Mouse (Mus musculus): ENCODE measurements around the gene Defa25. TPM values are rescaled to one million over a fixed set of nuclear protein-coding genes. Genes with fewer than 3 reads are reported as not detected.
"Not testable (repeated sequence)": the region's sequence is repeated elsewhere in the genome, so short reads cannot be mapped to it uniquely, and the experiment has no call there.

The Defa25 gene
- polyA plus RNA-seq (2016; fragmentation: Nextera tagmentation; extraction: Ambion mirVana), result not detected in 2 replicates

DNA sequence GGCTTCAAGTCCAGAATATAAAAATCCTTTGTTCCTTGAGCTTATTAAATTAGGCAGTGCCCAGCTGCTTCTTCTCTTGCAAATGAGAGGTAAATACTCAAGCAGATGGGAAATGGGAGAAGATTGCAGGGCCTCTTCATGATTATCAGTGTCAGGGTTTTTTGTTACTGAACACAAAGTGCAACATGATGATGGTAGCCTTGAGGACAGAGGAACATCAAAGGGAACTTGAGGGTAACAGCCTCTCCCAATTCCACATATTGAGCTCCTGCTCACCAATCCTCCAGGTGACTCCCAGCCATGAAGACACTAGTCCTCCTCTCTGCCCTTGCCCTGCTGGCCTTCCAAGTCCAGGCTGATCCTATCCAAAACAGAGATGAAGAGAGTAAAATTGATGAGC, at the start of gene Defa25:
Gene Defa25 (plus strand): TSS at position 301 of the 400 bp plus-strand sequence.
- not testable (repeated sequence) for H3K4me3 ChIP-seq; H3K4me1 ChIP-seq; H3K36me3 ChIP-seq; DNase-seq (ENCODE audit: low spot score); H3K27ac ChIP-seq; H3K9me3 ChIP-seq (replicated peaks); H3K27me3 ChIP-seq (ENCODE audit: low read depth, poor library complexity, severe bottlenecking)

DNA sequence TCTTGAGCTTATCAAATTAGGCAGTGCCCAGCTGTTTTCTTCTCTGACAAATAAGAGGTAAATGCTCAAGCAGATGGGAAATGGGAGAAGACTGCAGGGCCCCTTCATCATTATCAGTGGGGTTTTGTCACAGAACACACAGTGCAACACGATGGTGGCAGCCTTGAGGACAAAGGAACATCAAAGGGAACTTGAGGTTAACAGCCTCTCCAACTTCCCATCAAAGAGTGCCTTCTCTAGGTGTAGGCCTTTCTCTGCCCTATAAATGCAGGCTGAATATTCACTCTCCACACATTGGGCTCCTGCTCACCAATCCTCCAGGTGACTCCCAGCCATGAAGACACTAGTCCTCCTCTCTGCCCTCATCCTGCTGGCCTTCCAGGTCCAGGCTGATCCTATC, 29.5 kb upstream of the Defa25 start, which contains the start of gene Defa23:
Gene Defa23 (plus strand): TSS at position 301 of the 400 bp plus-strand sequence.
- H3K4me3 ChIP-seq; H3K27me3 ChIP-seq (ENCODE audit: low read depth, poor library complexity, severe bottlenecking); H3K9me3 ChIP-seq (replicated peaks); H3K4me1 ChIP-seq; DNase-seq (ENCODE audit: low spot score); H3K27ac ChIP-seq; H3K36me3 ChIP-seq: not testable (repeated sequence)
- no CpG with 5 or more reads among the region's 1 CpGs for WGBS

DNA sequence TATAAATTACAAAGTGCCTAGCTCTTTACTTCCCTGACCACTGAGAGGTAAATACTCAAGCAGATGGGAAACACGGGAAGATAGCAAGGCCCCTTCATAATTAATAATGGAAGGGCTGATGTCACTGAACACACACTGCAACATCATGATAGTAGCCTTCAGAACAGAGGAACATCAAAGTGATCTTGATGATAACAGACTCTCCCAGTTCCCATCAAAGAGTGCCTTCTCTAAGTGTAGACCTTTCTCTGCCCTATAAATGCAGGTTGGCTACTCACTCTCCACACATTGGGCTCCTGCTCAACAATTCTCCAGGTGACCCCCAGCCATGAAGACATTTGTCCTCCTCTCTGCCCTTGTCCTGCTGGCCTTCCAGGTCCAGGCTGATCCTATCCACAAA, 19.5 kb upstream of the Defa25 start, which contains the start of gene Defa35:
Gene Defa35 (plus strand): TSS at position 301 of the 400 bp plus-strand sequence.
- H3K27ac ChIP-seq, result not testable (repeated sequence)

DNA sequence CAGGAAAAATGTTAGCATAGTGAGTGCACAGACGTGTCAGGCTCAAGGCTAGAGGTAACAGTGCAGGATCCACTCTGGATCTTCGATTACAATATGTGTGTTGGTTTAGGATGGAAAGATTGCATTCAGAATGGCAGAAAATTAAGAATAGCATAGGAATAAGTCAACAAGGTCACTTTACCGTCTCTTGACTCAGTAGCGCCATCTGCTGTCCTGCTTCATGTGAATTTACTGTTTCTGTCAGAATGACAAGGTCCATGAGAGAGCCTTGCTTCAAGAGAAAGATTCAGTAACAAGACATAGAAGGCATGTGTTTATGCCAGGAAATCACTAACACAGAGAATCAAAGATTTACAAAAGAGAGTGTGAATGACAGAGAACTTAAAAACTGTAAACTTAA, 8.9 kb downstream of the Defa25 start:
- Histone ChIP-seq H3K9me3 (replicated peaks) (no peaks in the 10 kb centered on the region), H3K4me1 (no peaks in the 10 kb centered on the region), H3K36me3 (no peaks in the 10 kb centered on the region), H3K27ac (no peak overlapping the region), H3K27me3 (ENCODE audit: low read depth, poor library complexity, severe bottlenecking) (no peaks in the 10 kb centered on the region), H3K4me3 (no peak overlapping the region)
- DNase-seq (ENCODE audit: low spot score), result no peak
- WGBS, result 39% methylated on average over 4 of the region's 4 CpGs

More for the DNA sequence above, 19.5 kb upstream of the Defa25 start, which contains the start of gene Defa35:
- H3K36me3 ChIP-seq; H3K27me3 ChIP-seq (ENCODE audit: low read depth, poor library complexity, severe bottlenecking); H3K4me1 ChIP-seq; H3K4me3 ChIP-seq; H3K9me3 ChIP-seq (replicated peaks); DNase-seq (ENCODE audit: low spot score): not testable (repeated sequence)
- 88% methylated on average over 1 of the region's 1 CpGs for WGBS

DNA sequence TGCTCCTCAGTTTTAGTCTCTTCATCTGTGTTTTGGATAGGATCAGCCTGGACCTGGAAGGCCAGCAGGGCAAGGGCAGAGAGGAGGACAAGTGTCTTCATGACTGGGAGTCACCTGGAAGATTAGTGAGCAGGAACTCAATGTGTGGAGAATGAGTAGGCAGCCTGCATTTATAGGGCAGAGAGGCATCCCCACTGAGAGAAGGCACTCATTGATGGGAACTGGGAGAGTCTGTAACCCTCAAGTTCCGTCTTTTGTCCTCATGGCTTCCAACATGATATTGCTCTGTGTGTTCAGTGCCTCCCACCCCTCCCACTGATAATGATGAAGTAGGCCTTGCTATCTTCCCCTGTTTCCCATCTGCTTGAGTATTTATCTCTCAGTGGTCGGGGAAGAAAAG, 11.7 kb downstream of the Defa25 start, which contains the start of gene Gm14851:
Gene Gm14851 (minus strand): TSS at position 101 of the 400 bp plus-strand sequence.
- not testable (repeated sequence) for H3K4me1 ChIP-seq; H3K36me3 ChIP-seq; H3K27me3 ChIP-seq (ENCODE audit: low read depth, poor library complexity, severe bottlenecking); H3K27ac ChIP-seq; DNase-seq (ENCODE audit: low spot score); H3K4me3 ChIP-seq; H3K9me3 ChIP-seq (replicated peaks)
- WGBS, result no CpG with 5 or more reads among the region's 2 CpGs

DNA sequence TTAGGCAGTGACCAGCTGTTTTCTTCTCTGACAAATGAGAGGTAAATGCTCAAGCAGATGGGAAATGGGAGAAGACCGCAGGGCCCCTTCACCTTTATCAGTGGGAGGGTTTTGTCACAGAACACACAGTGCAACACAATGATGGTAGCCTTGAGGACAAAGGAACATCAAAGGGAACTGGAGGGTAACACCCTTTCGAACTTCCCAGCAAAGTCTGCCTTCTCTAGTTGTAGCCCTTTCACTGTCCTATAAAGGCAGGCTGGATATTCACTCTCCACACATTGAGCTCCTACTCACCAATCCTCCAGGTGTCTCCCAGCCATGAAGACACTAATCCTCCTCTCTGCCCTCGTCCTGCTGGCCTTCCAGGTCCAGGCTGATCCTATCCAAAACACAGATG, 50.1 kb downstream of the Defa25 start, which contains the start of gene Defa30:
Gene Defa30 (plus strand): TSS at position 301 of the 400 bp plus-strand sequence.
- WGBS, result 71% methylated on average over 3 of the region's 3 CpGs
- H3K27ac ChIP-seq; H3K36me3 ChIP-seq; H3K9me3 ChIP-seq (replicated peaks); H3K4me3 ChIP-seq; H3K27me3 ChIP-seq (ENCODE audit: low read depth, poor library complexity, severe bottlenecking); H3K4me1 ChIP-seq; DNase-seq (ENCODE audit: low spot score): not testable (repeated sequence)

Other genes with a start within 250 kb of the Defa25 start
- gene Defb33, start 191.8 kb upstream of the Defa25 start, polyA plus RNA-seq (2016; fragmentation: Nextera tagmentation; extraction: Ambion mirVana), result not detected in 2 replicates
- not detected in 2 replicates for gene Gm15056, start 181.8 kb upstream of the Defa25 start, polyA plus RNA-seq (2016; fragmentation: Nextera tagmentation; extraction: Ambion mirVana)
- not detected in 2 replicates for gene Gm6040, start 162.4 kb upstream of the Defa25 start, polyA plus RNA-seq (2016; fragmentation: Nextera tagmentation; extraction: Ambion mirVana)
- gene AY761185, start 139.7 kb upstream of the Defa25 start, polyA plus RNA-seq (2016; fragmentation: Nextera tagmentation; extraction: Ambion mirVana), result not detected in 2 replicates
- gene Defa21, start 58.9 kb upstream of the Defa25 start, polyA plus RNA-seq (2016; fragmentation: Nextera tagmentation; extraction: Ambion mirVana), result not detected in 2 replicates
- not detected in 2 replicates for gene Defa23, start 29.4 kb upstream of the Defa25 start, polyA plus RNA-seq (2016; fragmentation: Nextera tagmentation; extraction: Ambion mirVana)
- gene Defa35, start 19.4 kb upstream of the Defa25 start, polyA plus RNA-seq (2016; fragmentation: Nextera tagmentation; extraction: Ambion mirVana), result not detected in 2 replicates
- gene Gm14851, start 11.6 kb downstream of the Defa25 start, polyA plus RNA-seq (2016; fragmentation: Nextera tagmentation; extraction: Ambion mirVana), result not detected in 2 replicates
- not detected in 2 replicates for gene Defa30, start 50.2 kb downstream of the Defa25 start, polyA plus RNA-seq (2016; fragmentation: Nextera tagmentation; extraction: Ambion mirVana)
- not detected in 2 replicates for gene Defa22, start 77.8 kb downstream of the Defa25 start, polyA plus RNA-seq (2016; fragmentation: Nextera tagmentation; extraction: Ambion mirVana)
- not detected in 2 replicates for gene Defa31, start 107.2 kb downstream of the Defa25 start, polyA plus RNA-seq (2016; fragmentation: Nextera tagmentation; extraction: Ambion mirVana)
- gene Gm15293, start 117.1 kb downstream of the Defa25 start, polyA plus RNA-seq (2016; fragmentation: Nextera tagmentation; extraction: Ambion mirVana), result not detected in 2 replicates
- not detected in 2 replicates for gene Gm15292, start 165.3 kb downstream of the Defa25 start, polyA plus RNA-seq (2016; fragmentation: Nextera tagmentation; extraction: Ambion mirVana)
- not detected in 2 replicates for gene Defa27, start 231.1 kb downstream of the Defa25 start, polyA plus RNA-seq (2016; fragmentation: Nextera tagmentation; extraction: Ambion mirVana)
- gene Defa29, start 242.6 kb downstream of the Defa25 start, polyA plus RNA-seq (2016; fragmentation: Nextera tagmentation; extraction: Ambion mirVana), result not detected in 2 replicates

All from limb, embryonic 10.5 days (tissue).